Mouse (Mus musculus): Measurements from ENCODE around the gene Camk1g. TPM values are rescaled to one million over a fixed set of nuclear protein-coding genes. Genes with fewer than 3 reads are reported as not detected.

Camk1g gene
- total and polyA plus RNA-seq, 3 experiments = not detected

DNA sequence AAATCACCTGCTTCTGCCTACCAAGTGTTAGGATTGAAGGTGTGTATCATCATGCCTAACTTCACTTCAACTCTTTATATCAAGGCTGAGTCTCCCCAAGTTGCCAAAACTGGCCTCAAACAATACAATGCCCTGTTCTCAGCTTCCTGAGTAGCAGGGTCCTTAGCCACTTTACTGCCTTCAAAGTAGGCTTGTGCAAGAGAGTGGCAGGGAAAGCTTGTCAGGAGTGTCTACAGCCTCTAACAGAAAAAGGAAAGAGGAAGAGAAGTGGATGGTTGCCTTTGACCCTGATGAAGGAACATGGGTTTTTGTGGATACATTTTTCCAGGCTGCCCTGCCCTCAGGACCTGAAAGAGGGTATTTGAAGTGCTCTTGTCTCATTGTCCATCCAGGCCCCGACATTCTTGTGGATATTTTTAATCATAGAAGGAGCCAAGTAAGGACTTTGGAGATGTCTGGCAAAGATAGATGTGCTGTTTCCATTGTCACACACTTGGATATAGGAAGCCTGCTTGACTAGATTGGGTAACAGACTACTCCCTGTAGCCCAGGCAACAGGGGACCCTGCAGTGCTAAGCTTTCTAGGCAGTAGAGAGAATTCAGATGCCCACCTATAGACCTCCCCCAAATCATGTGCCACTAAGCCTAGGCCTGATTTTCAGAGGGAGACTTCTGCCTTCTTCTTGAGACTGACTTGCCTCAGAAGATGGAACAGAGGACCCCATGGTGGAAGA is 60.1 kb downstream of the Camk1g start:
- no peak for TF ChIP-seq GATA2 (IDR thresholded peaks at IDR 0.05; ENCODE audit: borderline replicate concordance, low read depth, low read length)
- TF ChIP-seq TAL1 (conservative IDR thresholded peaks at IDR 0.05; ENCODE audit: low read depth, low read length) = no peak
- TF ChIP-seq POLR2AphosphoS5 (IDR thresholded peaks at IDR 0.05; ENCODE audit: insufficient replicate concordance, low read depth, low read length) = no peak
- TF ChIP-seq GATA1 (IDR thresholded peaks at IDR 0.05; ENCODE audit: borderline replicate concordance, low read length) = no peak
- TF ChIP-seq CTCF (IDR thresholded peaks at IDR 0.05; ENCODE audit: low read depth, low read length) = no peak
- Histone ChIP-seq H3K36me3 (replicated peaks) (no peaks in the 10 kb centered on the region), H3K4me3 (ENCODE audit: low read depth, low read length) (no peak overlapping the region), H3K9me3 (replicated peaks) (no peaks in the 10 kb centered on the region), H3K27me3 (ENCODE audit: insufficient read depth, low read length) (no peaks in the 10 kb centered on the region), H3K4me1 (ENCODE audit: insufficient read depth, low read depth, low read length) (no peaks in the 10 kb centered on the region)
- ATAC-seq (ENCODE audit: extremely low read depth, insufficient number of reproducible peaks, low FRiP score, poor library complexity, severe bottlenecking) (no peak), DNase-seq (ENCODE audit: low spot score) (no peak)

DNA sequence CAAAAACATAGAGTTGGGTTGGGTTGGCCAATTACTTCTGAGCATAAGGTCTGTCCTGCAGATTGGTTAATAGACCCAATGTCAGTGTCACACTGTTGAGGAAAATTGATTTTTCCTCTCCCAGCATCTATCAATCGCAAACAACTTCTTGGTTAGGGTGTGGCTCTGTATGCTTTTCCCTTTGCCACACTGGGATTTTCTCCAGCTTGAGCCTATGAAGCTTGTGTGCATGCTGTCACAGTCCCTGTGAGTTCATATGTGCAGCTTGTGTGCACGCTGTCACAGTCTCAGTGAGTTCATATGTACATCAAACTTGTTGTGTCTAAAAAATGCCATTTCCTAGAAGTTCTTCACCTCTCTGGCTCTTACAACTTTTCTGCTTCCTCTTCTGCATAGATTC is 63.3 kb downstream of the Camk1g start:
- Histone ChIP-seq H3K9me3 (replicated peaks) (no peaks in the 10 kb centered on the region), H3K27me3 (ENCODE audit: insufficient read depth, low read length) (no peaks in the 10 kb centered on the region), H3K36me3 (replicated peaks) (no peaks in the 10 kb centered on the region), H3K4me1 (ENCODE audit: insufficient read depth, low read depth, low read length) (no peaks in the 10 kb centered on the region), H3K4me3 (ENCODE audit: low read depth, low read length) (no peak overlapping the region)
- TF ChIP-seq CTCF (IDR thresholded peaks at IDR 0.05; ENCODE audit: low read depth, low read length) (no peak), GATA2 (IDR thresholded peaks at IDR 0.05; ENCODE audit: borderline replicate concordance, low read depth, low read length) (no peak), TAL1 (conservative IDR thresholded peaks at IDR 0.05; ENCODE audit: low read depth, low read length) (no peak), GATA1 (IDR thresholded peaks at IDR 0.05; ENCODE audit: borderline replicate concordance, low read length) (no peak), POLR2AphosphoS5 (IDR thresholded peaks at IDR 0.05; ENCODE audit: insufficient replicate concordance, low read depth, low read length) (no peak)
- ATAC-seq (ENCODE audit: extremely low read depth, insufficient number of reproducible peaks, low FRiP score, poor library complexity, severe bottlenecking) (no peak), DNase-seq (ENCODE audit: low spot score) (no peak)

DNA sequence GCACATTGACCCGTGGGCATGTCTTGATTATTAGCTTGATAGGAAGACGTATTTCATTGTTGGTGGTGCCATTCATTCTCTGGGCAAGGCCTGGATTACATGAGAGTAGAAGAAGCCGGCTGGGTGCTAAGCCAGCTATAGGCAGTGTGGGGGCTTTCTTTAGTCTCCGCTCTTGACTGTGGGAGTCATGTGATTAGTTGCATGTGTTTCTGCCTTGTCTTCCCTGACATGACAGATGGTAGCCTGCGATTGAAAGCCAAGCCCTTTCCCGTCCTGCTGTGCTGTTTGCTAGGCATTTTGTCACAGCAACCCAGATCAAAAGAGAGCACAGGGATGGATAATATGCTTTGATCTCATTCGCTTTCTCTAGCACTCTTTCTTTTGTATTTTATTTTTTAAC is 64.7 kb downstream of the Camk1g start:
- Histone ChIP-seq H3K4me3 (ENCODE audit: low read depth, low read length) (no peak overlapping the region), H3K9me3 (replicated peaks) (no peaks in the 10 kb centered on the region), H3K27me3 (ENCODE audit: insufficient read depth, low read length) (no peaks in the 10 kb centered on the region), H3K4me1 (ENCODE audit: insufficient read depth, low read depth, low read length) (no peaks in the 10 kb centered on the region), H3K36me3 (replicated peaks) (no peaks in the 10 kb centered on the region)
- no peak for TF ChIP-seq POLR2AphosphoS5 (IDR thresholded peaks at IDR 0.05; ENCODE audit: insufficient replicate concordance, low read depth, low read length)
- TF ChIP-seq GATA2 (IDR thresholded peaks at IDR 0.05; ENCODE audit: borderline replicate concordance, low read depth, low read length) = no peak
- ATAC-seq (ENCODE audit: extremely low read depth, insufficient number of reproducible peaks, low FRiP score, poor library complexity, severe bottlenecking) = no peak
- no peak for DNase-seq (ENCODE audit: low spot score)

DNA sequence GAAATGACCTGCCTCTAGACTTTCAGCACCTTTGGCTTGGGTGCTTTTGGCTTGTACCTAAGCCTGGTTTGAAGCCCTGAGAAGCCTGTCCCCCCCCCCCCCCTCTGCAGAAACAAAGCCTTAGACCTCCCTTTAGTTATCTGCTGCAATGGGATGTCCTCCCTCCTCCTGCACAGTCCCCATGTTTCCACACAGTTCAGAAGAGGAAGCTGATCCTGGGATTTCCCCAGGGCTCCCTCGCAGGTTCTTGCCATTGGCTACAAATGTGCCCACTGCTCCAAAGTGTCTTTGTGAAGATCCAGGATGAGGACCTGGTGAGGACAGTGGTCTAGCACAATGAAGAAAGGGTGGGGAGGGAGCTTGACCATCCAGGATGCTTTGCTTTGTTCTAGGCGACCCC is 67.0 kb downstream of the Camk1g start:
- TF ChIP-seq GATA1 (IDR thresholded peaks at IDR 0.05; ENCODE audit: borderline replicate concordance, low read length) = no peak
- no peak for TF ChIP-seq GATA2 (IDR thresholded peaks at IDR 0.05; ENCODE audit: borderline replicate concordance, low read depth, low read length)
- no peak for TF ChIP-seq TAL1 (conservative IDR thresholded peaks at IDR 0.05; ENCODE audit: low read depth, low read length)
- no peak for TF ChIP-seq CTCF (IDR thresholded peaks at IDR 0.05; ENCODE audit: low read depth, low read length)
- TF ChIP-seq POLR2AphosphoS5 (IDR thresholded peaks at IDR 0.05; ENCODE audit: insufficient replicate concordance, low read depth, low read length) = no peak
- no peaks in the 10 kb centered on the region for H3K36me3 ChIP-seq (replicated peaks)
- no peak overlapping the region for H3K4me3 ChIP-seq (ENCODE audit: low read depth, low read length)
- H3K9me3 ChIP-seq (replicated peaks) = no peaks in the 10 kb centered on the region
- no peaks in the 10 kb centered on the region for H3K27me3 ChIP-seq (ENCODE audit: insufficient read depth, low read length)
- H3K4me1 ChIP-seq (ENCODE audit: insufficient read depth, low read depth, low read length) = no peaks in the 10 kb centered on the region
- no peak for ATAC-seq (ENCODE audit: extremely low read depth, insufficient number of reproducible peaks, low FRiP score, poor library complexity, severe bottlenecking)
- no peak for DNase-seq (ENCODE audit: low spot score)

DNA sequence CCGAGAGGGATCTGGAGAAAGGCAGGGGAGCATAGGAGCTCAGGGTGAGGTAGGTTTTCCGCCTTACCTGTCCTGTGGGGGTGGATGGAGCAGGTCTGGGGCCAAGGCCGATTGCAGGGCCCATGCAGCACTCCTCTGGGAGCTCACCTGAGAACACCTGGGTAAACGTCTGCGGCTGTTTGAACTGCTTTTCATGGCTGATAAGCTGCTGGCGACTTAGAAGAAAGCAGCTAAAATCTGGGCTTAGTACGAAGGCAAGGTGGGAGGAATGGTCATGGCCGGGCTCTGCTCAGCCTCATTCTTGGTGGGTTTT is 68.0 kb downstream of the Camk1g start:
- no peak for TF ChIP-seq GATA1 (IDR thresholded peaks at IDR 0.05; ENCODE audit: borderline replicate concordance, low read length)
- no peak for TF ChIP-seq CTCF (IDR thresholded peaks at IDR 0.05; ENCODE audit: low read depth, low read length)
- TF ChIP-seq POLR2AphosphoS5 (IDR thresholded peaks at IDR 0.05; ENCODE audit: insufficient replicate concordance, low read depth, low read length) = no peak
- TF ChIP-seq TAL1 (conservative IDR thresholded peaks at IDR 0.05; ENCODE audit: low read depth, low read length) = no peak
- Histone ChIP-seq H3K4me1 (ENCODE audit: insufficient read depth, low read depth, low read length) (no peaks in the 10 kb centered on the region), H3K9me3 (replicated peaks) (no peaks in the 10 kb centered on the region), H3K27me3 (ENCODE audit: insufficient read depth, low read length) (no peaks in the 10 kb centered on the region), H3K36me3 (replicated peaks) (no peaks in the 10 kb centered on the region), H3K4me3 (ENCODE audit: low read depth, low read length) (no peak overlapping the region)
- ATAC-seq (ENCODE audit: extremely low read depth, insufficient number of reproducible peaks, low FRiP score, poor library complexity, severe bottlenecking) (no peak), DNase-seq (ENCODE audit: low spot score) (no peak)

DNA sequence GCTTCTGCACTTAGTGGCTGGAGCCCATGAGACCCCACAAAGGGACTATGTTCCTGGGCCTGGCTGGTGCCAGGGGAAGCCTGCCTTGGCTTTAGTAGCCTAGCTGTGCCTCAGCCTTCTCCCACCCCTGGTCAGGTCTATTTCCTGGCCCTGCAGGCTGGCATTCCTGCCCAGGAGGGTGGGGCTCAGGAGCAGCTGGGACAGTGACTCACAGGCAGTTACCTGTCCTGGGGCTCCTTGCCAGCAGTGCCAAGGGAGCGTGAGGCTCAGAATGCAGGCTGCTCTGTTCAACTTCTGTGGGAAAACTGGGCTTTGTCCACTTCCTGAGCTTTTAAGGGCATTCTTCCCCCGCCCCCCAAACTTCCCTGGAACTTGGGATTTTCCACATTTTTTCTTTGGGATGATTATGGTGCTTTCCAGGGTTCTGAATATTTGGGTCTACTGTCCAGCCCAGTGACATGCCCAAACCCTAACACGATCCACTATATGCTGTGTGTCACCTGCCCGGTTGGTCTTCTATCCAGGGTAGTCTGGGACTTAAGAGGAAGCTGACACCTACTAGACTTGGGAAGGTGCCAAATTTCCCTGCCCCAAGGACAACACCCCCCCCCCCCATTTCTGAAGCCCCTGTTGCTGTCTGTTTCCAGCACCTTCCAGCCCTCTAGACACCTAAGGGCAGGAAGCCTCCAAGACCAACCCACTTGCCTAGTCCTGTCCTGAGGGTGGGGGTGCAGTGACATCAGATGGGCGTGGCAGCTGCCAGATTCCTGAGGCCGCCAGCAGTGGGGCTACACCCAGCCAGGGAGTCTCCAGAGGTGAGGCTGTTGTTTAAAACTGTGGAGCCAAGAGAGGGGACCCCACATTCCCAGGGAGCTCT is 68.6 kb downstream of the Camk1g start:
- no peaks in the 10 kb centered on the region for H3K27me3 ChIP-seq (ENCODE audit: insufficient read depth, low read length)
- no peaks in the 10 kb centered on the region for H3K9me3 ChIP-seq (replicated peaks)
- no peak for DNase-seq (ENCODE audit: low spot score)
- H3K4me3 ChIP-seq (ENCODE audit: low read depth, low read length) = no peak overlapping the region
- ATAC-seq (ENCODE audit: extremely low read depth, insufficient number of reproducible peaks, low FRiP score, poor library complexity, severe bottlenecking) = no peak
- H3K4me1 ChIP-seq (ENCODE audit: insufficient read depth, low read depth, low read length) = no peaks in the 10 kb centered on the region
- TF ChIP-seq GATA1 (IDR thresholded peaks at IDR 0.05; ENCODE audit: borderline replicate concordance, low read length) = no peak
- TF ChIP-seq GATA2 (IDR thresholded peaks at IDR 0.05; ENCODE audit: borderline replicate concordance, low read depth, low read length) = no peak
- no peak for TF ChIP-seq POLR2AphosphoS5 (IDR thresholded peaks at IDR 0.05; ENCODE audit: insufficient replicate concordance, low read depth, low read length)
- no peak for TF ChIP-seq TAL1 (conservative IDR thresholded peaks at IDR 0.05; ENCODE audit: low read depth, low read length)
- no peak for TF ChIP-seq CTCF (IDR thresholded peaks at IDR 0.05; ENCODE audit: low read depth, low read length)
- H3K36me3 ChIP-seq (replicated peaks) = no peaks in the 10 kb centered on the region
